Mouse (Mus musculus): Measurements from ENCODE around the gene Tdrkh.

Tdrkh gene

DNA sequence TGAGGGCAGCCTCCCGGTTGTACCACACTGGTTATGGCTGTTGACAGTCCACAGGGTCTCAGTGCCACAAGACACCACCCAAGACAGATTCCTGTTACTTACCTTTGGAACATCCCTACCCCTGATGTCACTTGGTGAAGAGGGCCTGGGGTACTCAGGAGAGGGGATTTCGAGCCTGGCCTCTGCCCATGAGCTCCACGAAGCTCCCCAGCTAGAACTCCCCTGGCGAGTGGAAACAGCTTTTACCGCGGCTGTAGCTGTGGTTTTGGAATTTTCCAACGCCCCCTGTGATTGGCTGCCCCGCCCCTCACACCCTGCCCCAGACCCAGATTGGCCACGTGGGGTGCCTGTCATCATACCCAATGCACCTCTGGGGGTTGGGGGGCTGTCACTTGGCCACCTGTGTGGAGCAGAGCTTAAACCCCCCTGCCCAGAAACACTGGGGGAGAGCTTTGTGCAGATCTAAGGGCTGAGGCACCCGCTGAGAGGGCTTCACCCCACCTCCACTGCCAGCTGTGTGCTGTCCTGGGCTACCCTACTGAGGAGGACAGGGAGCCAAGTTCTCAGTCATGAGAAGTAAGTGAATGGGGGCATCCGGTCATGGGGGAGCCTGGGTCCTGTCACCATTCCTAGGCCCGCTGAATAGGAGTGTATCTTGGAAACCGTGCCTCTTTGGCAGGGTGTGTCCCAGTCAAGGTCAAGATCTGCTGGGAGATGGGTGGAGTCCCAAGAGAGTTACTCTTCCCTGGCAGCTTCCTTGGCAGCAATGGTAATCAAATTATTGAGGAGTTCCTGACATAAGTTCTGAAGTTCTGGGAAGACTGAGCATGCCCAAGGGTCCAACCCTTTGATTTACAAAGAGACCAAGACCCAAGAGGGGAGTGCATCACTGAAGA, 35.8 kb upstream of the Tdrkh start:
- ChIA-PET POLR2A (interaction anchor here in 3 of 4 experiments (0.5 to 1.9 kb wide), 9 partner anchors 8 to 418 kb away, joined by 3 to 8 read pairs (median 3); partner anchors contain the start of genes Oaz3 (in 2 of the 3) and Mrpl9 (in 1 of the 3)), CTCF (interaction anchor here in 2 of 4 experiments (0.6 to 1.5 kb wide), 4 partner anchors 10 to 125 kb away, joined by 3 to 13 read pairs (median 4); no protein-coding TSS in a partner anchor)

DNA sequence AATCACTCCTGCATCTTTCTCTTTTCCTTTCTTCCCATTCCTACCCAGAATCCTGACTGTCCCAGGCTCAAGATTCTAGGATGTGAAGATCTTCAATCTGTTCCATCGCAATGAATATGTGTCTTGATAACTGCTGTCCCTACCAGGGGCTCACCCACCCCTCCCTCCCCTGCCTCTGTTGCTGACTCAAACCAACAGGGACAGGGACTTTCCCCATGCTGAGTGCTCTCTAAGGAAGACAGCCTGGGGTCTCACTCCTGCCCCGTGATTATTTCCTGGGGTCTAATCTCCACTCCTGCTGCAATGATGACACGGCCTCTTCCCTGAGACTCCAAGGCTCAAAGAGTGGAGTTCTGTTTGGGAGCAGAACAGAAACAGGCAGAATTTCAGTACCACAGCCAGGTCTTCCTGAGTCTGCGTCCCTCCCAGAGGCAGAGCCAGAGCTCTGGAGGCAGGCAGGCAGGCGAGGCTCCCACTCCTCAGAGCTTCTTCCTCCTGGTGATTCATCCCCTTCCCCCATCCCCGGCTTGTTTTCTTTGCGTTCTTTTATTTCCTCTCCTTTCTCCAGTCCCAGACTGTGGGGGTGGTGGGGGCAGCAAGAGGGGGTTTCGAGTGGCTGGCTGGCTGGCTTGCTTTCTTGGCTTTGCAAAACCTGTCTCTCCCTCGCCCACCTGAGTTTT, 33.1 kb upstream of the Tdrkh start:
- CTCF ChIA-PET, result interaction anchor here in 1 of 4 experiments (1.3 kb wide), 1 partner anchor 13 kb away, joined by 3 read pairs; no protein-coding TSS in a partner anchor
- POLR2A ChIA-PET, result interaction anchor here in 2 of 4 experiments (1.2 to 1.6 kb wide), 2 partner anchors 8 to 21 kb away, joined by 3 read pairs; no protein-coding TSS in a partner anchor

DNA sequence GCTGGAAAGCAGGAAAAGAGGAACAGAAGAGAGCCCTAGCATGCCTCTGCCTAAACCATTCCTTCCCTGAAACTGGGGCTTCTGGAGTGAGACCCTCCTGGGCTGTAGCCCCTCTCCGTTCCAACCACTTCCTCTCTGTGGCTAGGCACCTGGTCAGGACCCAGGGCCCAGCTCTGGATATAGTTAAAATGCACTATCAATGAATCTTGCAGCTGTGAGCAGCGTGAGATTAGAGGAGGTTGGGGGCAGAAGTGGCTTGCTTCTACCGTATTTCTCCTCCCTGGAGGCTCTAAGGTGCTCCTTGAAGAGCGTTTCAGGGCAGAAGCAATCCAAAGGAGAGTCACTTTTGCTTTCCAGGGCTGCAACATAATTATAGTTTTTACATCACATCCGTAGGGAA, 30.8 kb upstream of the Tdrkh start:
- CTCF ChIA-PET, result no interaction called here
- POLR2A ChIA-PET, result no interaction called here

DNA sequence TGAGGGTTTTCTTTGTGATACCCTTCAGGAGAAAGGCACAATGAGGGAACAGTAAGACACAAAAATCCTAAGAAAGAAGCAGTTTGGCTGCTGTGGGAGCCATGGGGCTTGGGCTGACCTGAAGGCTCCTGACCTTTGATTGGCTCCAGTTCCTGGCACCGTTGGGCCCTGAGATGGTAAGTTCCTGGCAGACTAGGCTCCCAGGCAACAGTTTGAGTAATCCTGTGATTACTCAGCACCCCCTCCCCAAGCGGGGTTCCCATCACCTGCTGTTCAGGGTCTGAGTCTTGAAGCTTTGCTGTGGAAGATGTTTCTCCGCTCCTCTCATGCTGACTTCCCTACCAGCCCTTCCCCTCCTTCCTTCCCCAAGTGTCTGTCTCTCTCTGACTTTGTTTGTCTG, 29.6 kb upstream of the Tdrkh start:
- POLR2A ChIA-PET, result no interaction called here
- CTCF ChIA-PET, result interaction anchor here in 1 of 4 experiments (1.0 kb wide), 1 partner anchor 17 kb away, joined by 3 read pairs; no protein-coding TSS in a partner anchor

DNA sequence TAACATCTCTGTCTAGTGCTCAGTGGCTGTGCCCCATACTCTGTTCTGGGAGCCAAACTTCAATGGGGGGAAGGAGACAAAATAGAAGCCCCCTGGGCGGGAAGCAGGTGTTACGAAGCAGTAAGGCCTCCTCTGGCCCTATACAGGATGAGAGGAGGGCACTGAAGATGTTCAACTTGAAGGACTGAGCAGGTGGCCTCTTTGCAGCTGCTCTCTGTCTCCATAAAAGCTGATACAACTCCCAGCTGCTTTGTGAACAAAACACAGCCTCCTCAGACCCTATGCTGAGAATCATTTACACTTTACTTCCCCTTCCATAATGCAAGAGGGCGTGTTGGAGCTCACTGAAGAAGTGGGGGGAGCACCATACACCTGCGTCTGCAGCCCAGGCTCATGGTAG, 26.4 kb upstream of the Tdrkh start:
- CTCF ChIA-PET, result no interaction called here
- POLR2A ChIA-PET, result interaction anchor here in 1 of 4 experiments (1.0 kb wide), 1 partner anchor 39 kb away, joined by 3 read pairs; no protein-coding TSS in a partner anchor

DNA sequence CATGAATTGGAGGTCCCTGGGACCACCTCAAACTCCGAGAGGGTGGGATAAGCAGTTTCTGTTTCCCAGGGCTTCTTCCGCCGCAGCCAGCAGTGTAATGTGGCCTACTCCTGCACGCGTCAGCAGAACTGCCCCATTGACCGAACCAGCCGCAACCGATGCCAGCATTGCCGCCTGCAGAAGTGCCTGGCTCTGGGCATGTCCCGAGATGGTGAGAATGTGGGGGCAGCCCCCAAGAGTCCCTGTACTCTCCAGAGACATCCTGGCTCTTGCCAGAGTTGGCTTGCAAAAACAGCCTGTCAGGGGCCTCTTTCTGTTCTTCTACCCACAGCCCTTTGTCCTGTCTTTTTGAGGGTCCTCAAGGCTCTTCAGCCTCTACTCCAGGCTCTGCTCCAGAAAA, 25.7 kb upstream of the Tdrkh start:
- ChIA-PET CTCF (no interaction called here), POLR2A (interaction anchor here in 1 of 4 experiments (1.0 kb wide), 1 partner anchor 40 kb away, joined by 3 read pairs; no protein-coding TSS in a partner anchor)

DNA sequence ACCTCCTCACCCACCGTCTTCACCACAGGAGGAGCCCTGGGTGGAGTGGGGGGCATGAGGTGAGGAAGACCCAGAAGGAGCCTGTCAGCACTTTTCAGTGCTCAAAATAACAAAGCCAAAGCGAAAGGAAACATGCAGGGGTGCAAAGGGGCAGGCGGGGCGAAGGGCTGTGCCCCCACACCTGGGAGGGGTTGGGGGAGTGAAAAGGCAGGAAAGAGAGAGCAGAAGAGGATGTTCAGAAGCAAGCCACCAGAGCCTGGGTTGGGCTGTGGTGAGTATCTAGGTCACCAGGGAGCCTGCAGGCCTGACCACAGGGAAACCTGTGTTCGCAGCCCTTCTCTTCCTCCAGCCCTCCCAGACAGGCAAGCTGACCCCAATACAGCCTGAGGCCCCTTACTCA, 25.0 kb upstream of the Tdrkh start:
- CTCF ChIA-PET, result no interaction called here
- POLR2A ChIA-PET, result no interaction called here

DNA sequence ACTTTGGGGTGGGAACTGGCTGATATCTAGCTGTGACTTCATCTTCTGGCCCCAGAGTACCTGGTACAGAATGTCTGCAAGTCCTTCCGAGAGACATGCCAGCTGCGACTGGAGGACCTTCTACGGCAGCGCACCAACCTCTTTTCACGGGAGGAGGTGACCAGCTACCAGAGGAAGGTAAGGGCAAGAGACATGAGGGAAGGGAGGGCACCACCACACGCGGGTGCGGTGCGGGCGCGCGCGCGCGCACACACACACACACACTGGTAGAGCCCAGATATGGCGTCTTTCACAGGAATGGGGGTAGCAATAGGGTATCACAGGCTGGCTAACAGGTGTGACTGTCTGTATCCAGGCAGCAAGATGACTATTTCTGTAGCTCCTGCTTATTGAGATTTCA, 23.7 kb upstream of the Tdrkh start:
- CTCF ChIA-PET, result interaction anchor here in 1 of 4 experiments (0.7 kb wide), 1 partner anchor 23 kb away, joined by 4 read pairs; no protein-coding TSS in a partner anchor
- POLR2A ChIA-PET, result interaction anchor here in 1 of 4 experiments (1.4 kb wide), 1 partner anchor 18 kb away, joined by 3 read pairs; no protein-coding TSS in a partner anchor

DNA sequence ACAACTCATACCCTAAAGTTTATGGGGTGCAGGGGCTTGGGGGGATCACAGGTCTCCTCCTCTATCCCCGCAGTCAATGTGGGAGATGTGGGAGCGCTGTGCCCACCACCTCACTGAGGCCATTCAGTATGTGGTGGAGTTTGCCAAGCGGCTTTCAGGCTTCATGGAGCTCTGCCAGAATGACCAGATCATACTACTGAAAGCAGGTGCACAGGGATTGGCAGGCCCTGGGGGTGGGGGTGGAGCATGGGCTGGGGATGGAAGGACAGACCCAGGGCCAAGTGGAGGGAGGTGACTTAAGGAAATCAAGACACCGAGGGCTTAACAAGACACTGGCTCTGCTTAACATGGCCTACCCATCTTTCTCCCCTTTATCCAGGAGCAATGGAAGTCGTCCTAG, 22.1 kb upstream of the Tdrkh start:
- CTCF ChIA-PET, result interaction anchor here in 1 of 4 experiments (0.8 kb wide), 1 partner anchor 111 kb away, joined by 3 read pairs; no protein-coding TSS in a partner anchor
- POLR2A ChIA-PET, result interaction anchor here in 1 of 4 experiments (0.7 kb wide), 1 partner anchor 11 kb away, joined by 3 read pairs; no protein-coding TSS in a partner anchor

DNA sequence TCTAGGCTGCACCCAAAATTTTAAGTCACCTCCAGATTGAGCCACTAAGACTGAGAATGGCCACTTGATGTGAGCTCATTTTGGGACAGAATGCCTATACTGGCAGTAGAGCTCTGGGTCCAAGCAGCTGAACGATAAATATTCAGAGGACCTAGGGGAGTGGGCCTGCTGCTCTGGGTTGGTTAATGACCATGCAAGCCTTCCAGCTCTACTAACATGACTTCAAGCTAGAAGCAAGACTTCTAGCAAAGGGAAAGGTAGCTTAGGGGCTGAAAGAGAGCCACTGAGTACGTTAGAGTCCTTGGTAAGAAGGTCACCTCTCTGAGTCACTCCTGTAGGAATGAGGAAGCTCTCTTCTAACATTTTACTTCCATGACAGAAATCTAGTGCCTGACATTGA, 20.9 kb upstream of the Tdrkh start:
- ChIA-PET CTCF (interaction anchor here in 1 of 4 experiments (0.6 kb wide), 1 partner anchor 88 kb away, joined by 3 read pairs; the partner anchor contains the start of gene Riiad1), POLR2A (interaction anchor here in 1 of 4 experiments (1.1 to 1.3 kb wide), 2 partner anchors 12 to 18 kb away, joined by 3 read pairs; no protein-coding TSS in a partner anchor)

DNA sequence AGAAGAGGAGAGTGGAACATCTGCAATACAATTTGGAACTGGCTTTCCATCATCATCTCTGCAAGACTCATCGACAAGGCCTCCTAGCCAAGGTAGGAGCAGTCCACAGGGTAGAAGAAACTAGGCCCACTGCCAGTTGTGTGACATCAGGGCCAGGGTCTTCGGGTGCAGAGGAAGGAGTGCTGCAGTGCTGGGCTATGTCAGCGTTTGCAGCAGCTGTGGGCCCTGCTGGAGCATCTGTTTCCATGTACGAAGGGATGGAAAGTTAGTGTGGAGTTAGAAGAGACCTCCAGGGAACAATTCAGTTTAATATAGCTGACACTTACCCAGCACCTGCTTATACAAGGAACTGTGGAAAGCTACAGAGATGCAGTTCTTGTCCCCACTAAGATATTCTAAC, 20.0 kb upstream of the Tdrkh start:
- ChIA-PET CTCF (no interaction called here), POLR2A (interaction anchor here in 2 of 4 experiments (0.5 to 1.3 kb wide), 2 partner anchors 11 to 63 kb away, joined by 3 read pairs; no protein-coding TSS in a partner anchor)

DNA sequence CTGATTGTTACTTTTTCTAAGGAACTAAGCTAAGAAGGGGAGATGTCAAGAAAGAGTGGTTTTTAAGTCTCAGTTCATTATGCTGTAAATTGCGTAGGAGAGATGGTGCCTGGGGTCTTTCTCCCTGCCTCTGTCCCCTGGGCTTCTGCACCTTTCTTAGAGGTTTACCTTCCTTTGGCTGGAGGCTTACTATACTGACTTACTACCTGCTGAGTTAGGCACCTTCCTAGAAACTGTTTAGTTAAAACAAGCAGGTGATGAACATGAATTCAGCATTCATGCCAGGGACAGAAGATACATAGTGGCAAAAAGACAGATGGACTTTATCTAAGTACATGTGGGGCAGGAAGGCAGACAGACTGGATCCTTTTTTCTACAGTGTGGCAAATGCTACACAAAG, 16.7 kb upstream of the Tdrkh start:
- ChIA-PET POLR2A (interaction anchor here in 1 of 4 experiments (1.2 kb wide), 1 partner anchor 56 kb away, joined by 4 read pairs; no protein-coding TSS in a partner anchor), CTCF (no interaction called here)

DNA sequence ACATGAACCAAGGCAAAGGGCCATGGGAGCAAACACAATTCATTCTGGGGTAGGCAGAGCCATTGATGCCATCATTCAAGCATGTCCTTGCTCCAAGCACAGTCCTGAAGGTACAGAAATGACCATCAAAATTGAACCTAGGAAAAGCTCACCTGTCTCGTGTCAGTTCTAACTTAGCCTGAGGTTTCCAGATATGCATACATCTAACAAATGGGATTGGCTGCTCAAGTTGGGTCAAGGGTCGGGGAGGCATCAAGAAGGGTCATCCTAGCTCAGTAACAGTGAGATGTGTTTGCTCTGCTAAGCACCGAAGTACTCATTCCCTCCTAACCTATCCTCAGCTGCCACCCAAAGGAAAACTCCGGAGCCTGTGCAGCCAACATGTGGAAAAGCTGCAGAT, 16.2 kb upstream of the Tdrkh start:
- CTCF ChIA-PET, result no interaction called here
- POLR2A ChIA-PET, result interaction anchor here in 1 of 4 experiments (1.2 kb wide), 1 partner anchor 56 kb away, joined by 4 read pairs; no protein-coding TSS in a partner anchor

DNA sequence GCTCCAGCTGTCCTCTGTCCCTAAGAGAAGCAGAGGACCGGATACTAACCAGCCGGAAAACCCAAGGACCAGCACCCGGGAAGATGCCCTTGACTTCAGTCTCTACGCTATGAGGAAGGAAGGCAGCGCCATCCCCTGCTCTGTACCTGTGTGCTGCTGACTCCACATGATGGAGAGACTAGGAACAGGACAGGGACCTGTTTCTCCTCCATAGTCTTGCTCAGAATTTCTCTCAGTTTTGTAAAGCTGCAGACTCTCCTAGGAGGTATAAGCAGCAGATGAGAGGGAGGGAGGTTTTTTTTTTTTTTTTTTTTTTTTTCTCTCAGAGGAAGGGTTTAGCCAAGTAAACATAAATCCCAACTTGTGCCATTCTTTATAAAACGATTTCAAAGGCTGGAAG, 14.9 kb upstream of the Tdrkh start, which contains the start of gene Lingo4:
Gene Lingo4, plus strand, starts transcription at position 301 of the 400 bp plus-strand sequence.
- CTCF ChIA-PET, result interaction anchor here in 1 of 4 experiments (0.7 to 1.5 kb wide), 2 partner anchors 13 to 59 kb away, joined by 3 read pairs; no protein-coding TSS in a partner anchor
- POLR2A ChIA-PET, result interaction anchor here in 2 of 4 experiments (0.7 kb wide), 2 partner anchors 26 to 169 kb away, joined by 13 to 15 read pairs; no protein-coding TSS in a partner anchor

DNA sequence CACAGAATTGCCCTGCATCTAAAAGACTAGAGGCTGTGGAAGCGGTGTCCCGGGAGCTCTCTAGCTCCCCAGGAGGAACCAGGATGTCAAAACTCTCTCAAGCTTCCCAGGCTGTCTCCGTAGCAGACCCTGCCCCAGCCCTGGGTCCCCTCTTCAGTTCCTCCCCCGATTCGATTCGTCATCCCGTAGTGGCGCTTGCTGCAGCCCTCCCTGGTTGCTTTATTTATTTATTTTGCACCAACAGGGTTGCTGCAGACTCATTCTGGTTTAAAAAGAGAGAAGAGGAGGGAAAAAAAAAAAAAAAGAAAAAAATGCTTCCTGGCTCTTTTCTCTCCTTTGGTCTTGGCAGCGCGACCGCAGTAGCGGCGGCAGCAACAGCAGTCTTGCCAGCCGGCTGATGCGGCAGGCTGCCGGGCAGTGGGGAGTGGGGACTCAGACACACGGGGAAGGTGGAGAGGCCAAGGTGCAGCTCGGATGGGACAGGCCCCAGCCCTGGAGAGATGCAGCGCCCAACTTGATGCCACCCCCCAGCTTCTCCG, 14.1 kb upstream of the Tdrkh start:
- POLR2A ChIA-PET, result interaction anchor here in 1 of 4 experiments (0.7 kb wide), 1 partner anchor 27 kb away, joined by 15 read pairs; no protein-coding TSS in a partner anchor
- CTCF ChIA-PET, result interaction anchor here in 2 of 4 experiments (0.5 to 1.5 kb wide), 4 partner anchors 14 to 360 kb away, joined by 3 to 5 read pairs (median 3); no protein-coding TSS in a partner anchor

DNA sequence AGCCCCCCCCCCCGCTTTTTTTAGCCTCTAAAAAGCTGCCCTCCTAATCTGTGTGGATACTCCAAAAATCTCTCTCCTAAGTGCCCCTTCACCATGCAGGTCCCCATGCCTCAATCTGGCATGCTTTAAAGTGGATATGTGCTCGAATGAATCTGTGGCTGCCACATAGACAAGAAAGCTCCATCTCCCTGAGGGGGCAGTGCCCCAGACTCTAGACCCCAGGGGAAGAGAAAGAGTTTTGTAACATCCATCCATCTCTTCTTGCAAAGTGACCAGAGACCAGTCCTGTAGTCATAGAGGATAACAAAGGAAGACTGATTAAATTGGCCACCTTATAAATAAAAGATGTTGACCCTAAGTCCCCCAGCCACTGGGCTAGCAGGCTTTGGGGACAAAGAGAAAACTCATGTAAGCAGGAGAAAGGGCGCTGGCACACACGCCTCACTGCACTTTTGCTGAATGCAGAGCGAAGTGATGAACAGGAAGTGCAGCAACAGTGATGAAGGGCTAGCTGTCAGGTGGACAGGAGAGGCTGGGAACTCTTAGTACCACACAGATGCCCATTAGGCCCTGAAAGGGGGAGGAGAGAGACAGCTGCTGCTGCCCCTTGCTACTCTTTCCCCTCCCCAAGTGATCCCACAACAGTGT, 13.3 kb upstream of the Tdrkh start:
- ChIA-PET CTCF (interaction anchor here in 2 of 4 experiments (0.6 to 1.5 kb wide), 2 partner anchors 14 to 435 kb away, joined by 3 read pairs; no protein-coding TSS in a partner anchor), POLR2A (interaction anchor here in 1 of 4 experiments (1.4 kb wide), 1 partner anchor 23 kb away, joined by 3 read pairs; no protein-coding TSS in a partner anchor)

DNA sequence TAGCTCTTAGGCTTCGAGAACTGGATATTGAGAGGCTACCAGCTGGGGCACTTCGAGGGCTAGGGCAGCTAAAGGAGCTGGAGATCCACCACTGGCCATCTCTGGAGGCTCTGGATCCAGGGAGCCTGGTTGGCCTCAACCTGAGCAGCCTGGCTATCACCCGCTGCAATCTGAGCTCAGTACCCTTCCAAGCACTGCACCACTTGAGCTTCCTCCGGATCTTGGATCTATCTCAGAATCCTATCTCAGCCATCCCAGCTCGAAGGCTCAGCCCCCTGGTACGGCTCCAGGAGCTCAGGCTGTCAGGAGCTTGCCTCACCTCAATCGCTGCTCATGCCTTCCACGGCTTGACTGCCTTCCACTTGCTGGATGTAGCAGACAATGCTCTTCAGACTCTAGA, 10.6 kb upstream of the Tdrkh start:
- POLR2A ChIA-PET, result interaction anchor here in 2 of 4 experiments (0.7 to 1.6 kb wide), 3 partner anchors 11 to 158 kb away, joined by 3 read pairs; no protein-coding TSS in a partner anchor
- CTCF ChIA-PET, result no interaction called here
